Mouse (Mus musculus) heart, adult 8-10 months (tissue): ENCODE measurements at regions not wholly inside any gene's neighbourhood (a gene's known extent, or its start where the extent isn't known, plus 50 kb on each side); places are given as distances from the start of the nearest gene placed in this dataset.

ENCODE experiments used
- DNase-seq: peaks from one replicate; pipeline ENCODE4 v3.0.0; 2022; ENCODE audit warnings: low spot score

- no peak for DNase-seq
These were observed 1122.1 kb downstream of the Adgrl3 start for GRCm38 (mm10) chr5:82142063-82142462.
